Mouse (Mus musculus) kidney, embryonic 14.5 days (tissue): ENCODE measurements at regions not wholly inside any gene's neighbourhood (a gene's known extent, or its start where the extent isn't known, plus 50 kb on each side); places are given as distances from the start of the nearest gene placed in this dataset.

Experiments
- ATAC-seq: fragments of 200-750 bp; cut with Nextera tagmentation; 2 replicates; pipeline ENCODE4 v1.8.0; 2017; ENCODE audit warnings: moderate number of reproducible peaks, mild to moderate bottlenecking, moderate TSS enrichment, moderate library complexity; ENCODE audit not compliant: low FRiP score, low TSS enrichment
- H3K27ac ChIP-seq: fragments of 300-500 bp; sonication (generic); 2 replicates; pipeline ENCODE4 v1.5.1; 2014; ENCODE audit warnings: low read depth, mild to moderate bottlenecking, low read length, moderate library complexity, mixed read lengths
- H3K27me3 ChIP-seq: fragments of 300-500 bp; sonication (generic); 2 replicates; pipeline ENCODE4 v1.6.1; 2014; ENCODE audit warnings: mild to moderate bottlenecking, low read length; ENCODE audit not compliant: control insufficient read depth, insufficient read depth
- H3K36me3 ChIP-seq: fragments of 300-500 bp; sonication (generic); 2 replicates; pipeline ENCODE4 v1.6.1; 2014; ENCODE audit warnings: low read length, mixed read lengths; ENCODE audit not compliant: control insufficient read depth, insufficient read depth
- H3K4me1 ChIP-seq: fragments of 300-500 bp; sonication (generic); 2 replicates; pipeline ENCODE4 v1.6.1; 2014; ENCODE audit warnings: low read length, mixed read lengths; ENCODE audit not compliant: control insufficient read depth, insufficient read depth
- H3K4me2 ChIP-seq: fragments of 300-500 bp; sonication (generic); replicated peaks from 2 replicates; pipeline ENCODE4 v1.6.1; 2014; ENCODE audit warnings: low read depth, mild to moderate bottlenecking, low read length
- H3K4me3 ChIP-seq: fragments of 300-500 bp; sonication (generic); 2 replicates; pipeline ENCODE4 v1.5.1; 2014; ENCODE audit warnings: mild to moderate bottlenecking, low read length
- H3K9ac ChIP-seq: fragments of 300-500 bp; sonication (generic); 2 replicates; pipeline ENCODE4 v1.6.1; 2014; ENCODE audit warnings: low read depth, mild to moderate bottlenecking, low read length, moderate library complexity
- H3K9me3 ChIP-seq: fragments of 300-500 bp; sonication (generic); 2 replicates; pipeline ENCODE4 v1.6.1; 2016; ENCODE audit warnings: low read length; ENCODE audit not compliant: control insufficient read depth
- WGBS: fragments of 180-500 bp; shearing (Covaris S2); extraction: QIAGEN DNeasy Blood & Tissue Kit; methylation state at CpG from one replicate; pipeline ENCODE4 v1.1.7; 2014; 5-methylcytosine and 5-hydroxymethylcytosine counted together

GRCm38 (mm10) chr5:41563441-41563840 lies 144.5 kb downstream of the Rab28 start:
- no peak for ATAC-seq
- Histone ChIP-seq H3K27me3 (no peaks in the 10 kb centered on the region), H3K4me2 (no peak overlapping the region), H3K9ac (no peak overlapping the region), H3K4me3 (no peak overlapping the region), H3K4me1 (no peaks in the 10 kb centered on the region), H3K36me3 (no peaks in the 10 kb centered on the region), H3K27ac (no peak overlapping the region), H3K9me3 (no peaks in the 10 kb centered on the region)
- 78% methylated on average over 4 of the region's 4 CpGs for WGBS

GRCm38 (mm10) chr5:41562299-41562698 lies 145.7 kb downstream of the Rab28 start:
- no peak overlapping the region for H3K27ac ChIP-seq
- no peak for ATAC-seq
- H3K27me3 ChIP-seq = no peaks in the 10 kb centered on the region
- no peak overlapping the region for H3K9ac ChIP-seq
- H3K36me3 ChIP-seq = no peaks in the 10 kb centered on the region
- H3K4me2 ChIP-seq = no peak overlapping the region
- no peaks in the 10 kb centered on the region for H3K4me1 ChIP-seq
- H3K4me3 ChIP-seq = no peak overlapping the region
- 83% methylated on average over 1 of the region's 1 CpGs for WGBS
- H3K9me3 ChIP-seq = no peaks in the 10 kb centered on the region

GRCm38 (mm10) chr5:41556700-41557309 lies 151.2 kb downstream of the Rab28 start:
- H3K4me2 ChIP-seq = peak overlapping the region; percentile 43
- H3K9ac ChIP-seq = no peak overlapping the region
- WGBS = 46% methylated on average over 24 of the region's 24 CpGs
- H3K36me3 ChIP-seq = no peaks in the 10 kb centered on the region
- H3K4me3 ChIP-seq = peak overlapping the region; percentile 17; the same call in 1 of the 2 replicates
- no peaks in the 10 kb centered on the region for H3K9me3 ChIP-seq
- H3K27me3 ChIP-seq = no peaks in the 10 kb centered on the region
- no peaks in the 10 kb centered on the region for H3K4me1 ChIP-seq
- peak; percentile 52; the same call in 1 of the 2 replicates for ATAC-seq
- no peak overlapping the region for H3K27ac ChIP-seq

GRCm38 (mm10) chr5:41554312-41554711 lies 153.6 kb downstream of the Rab28 start:
- no peaks in the 10 kb centered on the region for H3K27me3 ChIP-seq
- H3K36me3 ChIP-seq = no peaks in the 10 kb centered on the region
- no peak overlapping the region for H3K27ac ChIP-seq
- 86% methylated on average over 3 of the region's 3 CpGs for WGBS
- H3K4me3 ChIP-seq = no peak overlapping the region
- ATAC-seq = no peak
- H3K4me1 ChIP-seq = no peaks in the 10 kb centered on the region
- no peaks in the 10 kb centered on the region for H3K9me3 ChIP-seq
- H3K9ac ChIP-seq = no peak overlapping the region
- no peak overlapping the region for H3K4me2 ChIP-seq

- WGBS = 91% methylated on average over 2 of the region's 2 CpGs
- H3K27me3 ChIP-seq = no peaks in the 10 kb centered on the region
Observed at GRCm38 (mm10) chr5:41550063-41550462, 157.9 kb downstream of the Rab28 start.

GRCm38 (mm10) chr5:41546909-41547308 lies 161.0 kb downstream of the Rab28 start:
- H3K27me3 ChIP-seq = no peaks in the 10 kb centered on the region
- ATAC-seq = peak; percentile 57; the same call in 1 of the 2 replicates
- WGBS = 18% methylated on average over 4 of the region's 4 CpGs
- H3K9me3 ChIP-seq = no peaks in the 10 kb centered on the region
- no peaks in the 10 kb centered on the region for H3K4me1 ChIP-seq
- H3K4me3 ChIP-seq = no peak overlapping the region
- no peaks in the 10 kb centered on the region for H3K36me3 ChIP-seq
- no peak overlapping the region for H3K9ac ChIP-seq
- no peak overlapping the region for H3K4me2 ChIP-seq
- H3K27ac ChIP-seq = no peak overlapping the region

More at GRCm38 (mm10) chr5:41550063-41550462, 157.9 kb downstream of the Rab28 start:
- Histone ChIP-seq H3K4me2 (no peak overlapping the region), H3K4me1 (no peaks in the 10 kb centered on the region), H3K9ac (no peak overlapping the region), H3K36me3 (no peaks in the 10 kb centered on the region), H3K9me3 (no peaks in the 10 kb centered on the region), H3K4me3 (no peak overlapping the region), H3K27ac (no peak overlapping the region)
- no peak for ATAC-seq

GRCm38 (mm10) chr5:41540789-41541188 lies 167.2 kb downstream of the Rab28 start:
- no peak overlapping the region for H3K4me3 ChIP-seq
- 0% methylated on average over 1 of the region's 1 CpGs for WGBS
- ATAC-seq = peak; percentile 85; the same call in 1 of the 2 replicates

GRCm38 (mm10) chr5:41534598-41534997 lies 173.4 kb downstream of the Rab28 start:
- Histone ChIP-seq H3K36me3 (no peaks in the 10 kb centered on the region), H3K4me1 (no peaks in the 10 kb centered on the region), H3K9ac (no peak overlapping the region), H3K9me3 (no peaks in the 10 kb centered on the region), H3K27ac (no peak overlapping the region), H3K27me3 (no peaks in the 10 kb centered on the region), H3K4me2 (no peak overlapping the region), H3K4me3 (no peak overlapping the region)
- no peak for ATAC-seq
- WGBS = 75% methylated on average over 2 of the region's 2 CpGs

More at GRCm38 (mm10) chr5:41540789-41541188, 167.2 kb downstream of the Rab28 start:
- Histone ChIP-seq H3K27ac (no peak overlapping the region), H3K4me1 (no peaks in the 10 kb centered on the region), H3K36me3 (no peaks in the 10 kb centered on the region), H3K9ac (no peak overlapping the region), H3K4me2 (no peak overlapping the region), H3K9me3 (no peaks in the 10 kb centered on the region), H3K27me3 (no peaks in the 10 kb centered on the region)
